Mouse (Mus musculus) ES-E14 (cell line): ENCODE data around the gene Frs3. TPM values are rescaled to one million over a fixed set of nuclear protein-coding genes. Genes with fewer than 3 reads are reported as not detected.

Source experiments
- DNase-seq: peaks from one replicate; pipeline ENCODE4 v3.0.0-alpha.2; 2013; ENCODE audit warnings: low read depth, low spot score
- H3K27ac ChIP-seq: 2 replicates; pipeline ENCODE4 v1.5.1; 2012; ENCODE audit warnings: low read depth, mild to moderate bottlenecking, low read length, moderate library complexity, mixed read lengths; ENCODE audit not compliant: poor library complexity, insufficient read depth, severe bottlenecking
- H3K36me3 ChIP-seq: 2 replicates; pipeline ENCODE4 v1.6.1; 2012; ENCODE audit warnings: mild to moderate bottlenecking, low read length, moderate library complexity, mixed read lengths; ENCODE audit not compliant: control insufficient read depth, poor library complexity, insufficient read depth, severe bottlenecking
- H3K4me1 ChIP-seq, 2 experiments: fragments of 150-350 bp in 1 of 2; sonication (generic) in 1 of 2; 2 replicates each; pipeline ENCODE4 v1.6.1; 2012; ENCODE audit warnings: low read length in 2 of 2, mild to moderate bottlenecking in 1 of 2, mixed read lengths in 1 of 2; ENCODE audit not compliant: control insufficient read depth in 2 of 2, insufficient read depth in 2 of 2, poor library complexity in 1 of 2
- H3K4me3 ChIP-seq, 2 experiments: fragments of 150-350 bp in 1 of 2; sonication (generic) in 1 of 2; 2 replicates each; pipeline ENCODE4 v1.5.1; 2012; ENCODE audit warnings: low read length in 2 of 2, low read depth in 1 of 2, mild to moderate bottlenecking in 1 of 2, mixed read lengths in 1 of 2; ENCODE audit not compliant: insufficient read depth in 1 of 2, poor library complexity in 1 of 2, severe bottlenecking in 1 of 2
- H3K9ac ChIP-seq: 2 replicates; pipeline ENCODE4 v1.6.1; 2012; ENCODE audit warnings: low read depth, mild to moderate bottlenecking, low read length, mixed read lengths; ENCODE audit not compliant: poor library complexity, insufficient read depth, severe bottlenecking
- H3K9me3 ChIP-seq: fragments of 150-350 bp; sonication (generic); 2 replicates; pipeline ENCODE4 v1.6.1; 2012; ENCODE audit warnings: low read depth, mild to moderate bottlenecking, low read length; ENCODE audit not compliant: control insufficient read depth, insufficient read depth
- CHD2 ChIP-seq: IDR thresholded peaks from 2 replicates; pipeline ENCODE4 v1.6.1; 2014; ENCODE audit warnings: mild to moderate bottlenecking, low read depth, low read length, inconsistent platforms
- HCFC1 ChIP-seq: IDR thresholded peaks from 2 replicates; pipeline ENCODE4 v1.6.1; 2012; ENCODE audit warnings: low read length, inconsistent platforms, borderline replicate concordance; ENCODE audit not compliant: insufficient read depth
- MAFK ChIP-seq: IDR thresholded peaks from 2 replicates; pipeline ENCODE4 v1.6.1; 2014; ENCODE audit warnings: mild to moderate bottlenecking, low read depth, low read length, inconsistent platforms; ENCODE audit not compliant: insufficient read depth
- ZC3H11A ChIP-seq: IDR thresholded peaks from 2 replicates; pipeline ENCODE4 v1.6.1; 2012; ENCODE audit warnings: low read depth, mild to moderate bottlenecking, inconsistent platforms, low read length, borderline replicate concordance
- ZNF384 ChIP-seq: IDR thresholded peaks from 2 replicates; pipeline ENCODE4 v1.6.1; 2012; ENCODE audit warnings: low read depth, low read length, inconsistent platforms
- in situ Hi-C, 2 experiments: fragments of 600-800 bp; cut with MboI; formaldehyde crosslinking; loops; one replicate each; pipeline ENCODE4 v1.15.1; 2025; ENCODE audit warnings: low sequenced_read_pairs in 2 of 2, inconsistent platforms in 1 of 2; ENCODE audit not compliant: unreplicated experiment in 2 of 2
- total RNA-seq: library from RNA; depleted of rRNA; stranded (reverse); fragments of 300-350 nt; gene quantifications from 2 replicates; pipeline ENCODE4 v1.2.3, GENCODE M21; 2012; rRNA removed

Gene Frs3
- 8.4 and 15.9 TPM in 2 replicates for total RNA-seq

- H3K4me3 ChIP-seq, result peak within 1 kb of the TSS; percentile 85 to 95
- TF ChIP-seq HCFC1 (no peak), ZC3H11A (no peak), CHD2 (no peak), MAFK (no peak), ZNF384 (no peak)
- peaks cover 15% of the 10 kb centered on the region for H3K36me3 ChIP-seq
- in situ Hi-C loops, result no loop called here
- no peak for DNase-seq
- peak within 1 kb of the TSS; percentile 72 for H3K27ac ChIP-seq
- H3K4me1 ChIP-seq, result peaks cover 3 to 9% of the 10 kb centered on the region in 2 experiments; a peak in 1 of 4 replicates
- no peaks in the 10 kb centered on the region for H3K9me3 ChIP-seq
- peak within 1 kb of the TSS; percentile 96 for H3K9ac ChIP-seq
Measured at GRCm38 (mm10) chr17:47688608-47689575, at the start of gene Frs3. Gene Frs3, plus strand, starts transcription at chr17:47689030.

- H3K9ac ChIP-seq, result no peak overlapping the region
- in situ Hi-C loops, result no loop called here
- H3K9me3 ChIP-seq, result no peaks in the 10 kb centered on the region
- H3K4me1 ChIP-seq, result 0 out of 4 replicates have a peak, but pooled peaks cover 0 to 3% of the 10 kb centered on the region in 2 experiments
- DNase-seq, result no peak
- TF ChIP-seq CHD2 (no peak), ZNF384 (no peak), HCFC1 (no peak), ZC3H11A (no peak), MAFK (no peak)
- H3K27ac ChIP-seq, result no peak overlapping the region
- H3K4me3 ChIP-seq, result no peak overlapping the region
- no peaks in the 10 kb centered on the region for H3K36me3 ChIP-seq
Measured at GRCm38 (mm10) chr17:47642992-47643391, 45.8 kb upstream of the Frs3 start.

- H3K9ac ChIP-seq, result no peak overlapping the region
- no peak overlapping the region for H3K4me3 ChIP-seq
- TF ChIP-seq ZC3H11A (peak; percentile 46; the same call in 1 of the 2 replicates), HCFC1 (no peak), CHD2 (no peak), ZNF384 (peak; percentile 94), MAFK (no peak)
- H3K9me3 ChIP-seq, result no peaks in the 10 kb centered on the region
- H3K27ac ChIP-seq, result no peak overlapping the region
- no peaks in the 10 kb centered on the region for H3K36me3 ChIP-seq
- peaks cover 3% of the 10 kb centered on the region in 2 experiments; a peak in 1 of 4 replicates for H3K4me1 ChIP-seq
- DNase-seq, result peak; percentile 93
- in situ Hi-C loops, result no loop called here
Measured at GRCm38 (mm10) chr17:47646683-47647082, 42.1 kb upstream of the Frs3 start.

- peak; percentile 56 for DNase-seq
- no peak overlapping the region for H3K4me3 ChIP-seq
- peaks cover 3% of the 10 kb centered on the region in 2 experiments; a peak in 1 of 4 replicates for H3K4me1 ChIP-seq
- no peaks in the 10 kb centered on the region for H3K36me3 ChIP-seq
- peak overlapping the region; percentile 27; the same call in 1 of the 2 replicates for H3K27ac ChIP-seq
- in situ Hi-C loops, result no loop called here
- TF ChIP-seq CHD2 (no peak), MAFK (no peak), HCFC1 (no peak)
- H3K9ac ChIP-seq, result no peak overlapping the region
- no peaks in the 10 kb centered on the region for H3K9me3 ChIP-seq
Measured at GRCm38 (mm10) chr17:47648966-47649365, 39.9 kb upstream of the Frs3 start.
